Mouse (Mus musculus): Measurements from ENCODE around the gene Ncaph. TPM values are rescaled to one million over a fixed set of nuclear protein-coding genes. Genes with fewer than 3 reads are reported as not detected.

Ncaph gene
- total and polyA plus RNA-seq, 3 experiments: 53.4 to 74.1 (median 55.3) TPM

DNA sequence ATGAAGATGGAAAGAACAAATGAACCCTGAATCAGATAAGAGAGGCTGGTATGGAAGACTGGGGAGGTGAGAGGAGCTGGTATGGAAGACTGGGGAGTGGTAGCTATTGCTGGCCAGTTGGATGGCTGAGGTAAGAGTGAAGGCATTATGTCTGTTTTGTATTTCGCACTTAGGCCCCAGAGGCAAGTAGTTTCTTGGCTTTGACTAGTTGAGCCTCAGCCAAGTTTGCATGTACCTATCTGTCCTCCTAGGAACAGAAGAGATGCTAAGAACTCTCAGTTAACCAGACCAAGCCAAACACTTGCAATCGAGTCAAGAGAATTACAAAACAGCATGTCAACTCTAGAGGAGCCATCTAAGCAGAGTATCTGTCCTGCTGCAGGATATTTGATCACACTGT is 59.6 kb downstream of the Ncaph start:
- peaks cover 0 to 41% of the 10 kb centered on the region in 2 experiments; a peak in 3 of 4 replicates for H3K4me1 ChIP-seq (ENCODE audit: control insufficient read depth in 1 of 2, insufficient read depth in 2 of 2)
- no peak overlapping the region for H3K4me2 ChIP-seq (ENCODE audit: insufficient read depth, low read depth, poor library complexity, severe bottlenecking)
- H3K9ac ChIP-seq (ENCODE audit: insufficient read depth, low read depth): no peak overlapping the region
- dilution Hi-C loops (cut with MboI; ENCODE audit: extremely low pct_ligation_motif_present, extremely low pct_unique_long_range_greater_than_20kb, low sequenced_read_pairs): no loop called here
- in situ Hi-C loops (cut with MboI; ENCODE audit: low pct_ligation_motif_present, low pct_unique_long_range_greater_than_20kb, low sequenced_read_pairs): no loop called here
- no peak overlapping the region for H3K4me3 ChIP-seq (replicated peaks in 1 of 3; ENCODE audit: low read depth in 2 of 3, low read length in 2 of 3, poor library complexity in 1 of 3)
- H3K79me2 ChIP-seq (replicated peaks; ENCODE audit: control insufficient read depth, extremely low read depth, insufficient read depth, poor library complexity, severe bottlenecking): no peaks in the 10 kb centered on the region; the same call in 1 of the 2 replicates
- TF ChIP-seq POLR2A (IDR thresholded peaks at IDR 0.05; ENCODE audit: low read depth, low read length): no peak
- H3K27ac ChIP-seq (ENCODE audit: insufficient read depth, low read depth): no peak overlapping the region
- peaks cover 0 to 14% of the 10 kb centered on the region in 2 experiments for H3K36me3 ChIP-seq (replicated peaks in 1 of 2; ENCODE audit: control insufficient read depth in 1 of 2, insufficient read depth in 1 of 2, low read length in 1 of 2)
- no peak for DNase-seq (ENCODE audit: extremely low read depth)
- no peaks in the 10 kb centered on the region for H3K9me3 ChIP-seq (replicated peaks; ENCODE audit: low read length)
- no peaks in the 10 kb centered on the region for H3K27me3 ChIP-seq (replicated peaks)

DNA sequence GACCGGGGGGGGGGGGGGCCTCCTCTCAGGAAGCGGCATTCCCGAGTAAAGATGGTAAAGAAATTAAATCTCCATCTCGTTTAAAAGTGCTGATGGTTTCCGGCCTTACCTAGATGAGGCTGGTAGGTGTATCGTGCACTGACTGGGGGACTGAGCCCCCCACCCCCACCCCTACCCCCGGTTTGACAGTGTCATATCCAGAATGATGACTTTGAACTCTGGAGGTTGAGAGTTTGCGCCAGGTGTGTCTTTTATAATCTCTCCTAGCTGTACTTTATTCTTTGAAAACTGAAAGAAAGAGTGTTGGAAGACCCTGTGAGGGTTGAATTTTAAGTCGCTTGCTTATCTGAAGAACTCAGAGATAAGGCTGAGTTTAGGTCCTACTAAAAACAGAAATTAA is 62.9 kb downstream of the Ncaph start:
- Histone ChIP-seq H3K4me2 (ENCODE audit: insufficient read depth, low read depth, poor library complexity, severe bottlenecking) (peak overlapping the region; percentile 69), H3K4me1 (ENCODE audit: control insufficient read depth in 1 of 2, insufficient read depth in 2 of 2) (peaks cover 0 to 28% of the 10 kb centered on the region in 2 experiments; a peak in 3 of 4 replicates), H3K27ac (ENCODE audit: insufficient read depth, low read depth) (peak overlapping the region; percentile 29; the same call in 1 of the 2 replicates), H3K79me2 (replicated peaks; ENCODE audit: control insufficient read depth, extremely low read depth, insufficient read depth, poor library complexity, severe bottlenecking) (no peaks in the 10 kb centered on the region; the same call in 1 of the 2 replicates), H3K27me3 (replicated peaks) (no peaks in the 10 kb centered on the region), H3K36me3 (replicated peaks in 1 of 2; ENCODE audit: control insufficient read depth in 1 of 2, insufficient read depth in 1 of 2, low read length in 1 of 2) (peaks cover 2 to 33% of the 10 kb centered on the region in 2 experiments), H3K9ac (ENCODE audit: insufficient read depth, low read depth) (peak overlapping the region; percentile 91), H3K4me3 (replicated peaks in 1 of 3; ENCODE audit: low read depth in 2 of 3, low read length in 2 of 3, poor library complexity in 1 of 3) (peak overlapping the region; percentile 64 to 86 (median 80)), H3K9me3 (replicated peaks; ENCODE audit: low read length) (no peaks in the 10 kb centered on the region)
- in situ Hi-C loops (cut with MboI; ENCODE audit: low pct_ligation_motif_present, low pct_unique_long_range_greater_than_20kb, low sequenced_read_pairs): no loop called here
- no peak for DNase-seq (ENCODE audit: extremely low read depth)
- dilution Hi-C loops (cut with MboI; ENCODE audit: extremely low pct_ligation_motif_present, extremely low pct_unique_long_range_greater_than_20kb, low sequenced_read_pairs): no loop called here
- TF ChIP-seq CHD1 (IDR thresholded peaks at IDR 0.05; ENCODE audit: low read depth, low read length) (0 out of 2 replicates have a peak, but pooled peaks have one; percentile 77), GABPA (IDR thresholded peaks at IDR 0.05; ENCODE audit: insufficient replicate concordance, low read depth, low read length) (no peak), HCFC1 (IDR thresholded peaks at IDR 0.05; ENCODE audit: low read depth, low read length) (no peak), ELF1 (IDR thresholded peaks at IDR 0.05; ENCODE audit: low read depth, low read length) (no peak), JUND (conservative IDR thresholded peaks at IDR 0.05; ENCODE audit: low read depth, low read length) (no peak), MAX (IDR thresholded peaks at IDR 0.05; ENCODE audit: low read length) (no peak)

DNA sequence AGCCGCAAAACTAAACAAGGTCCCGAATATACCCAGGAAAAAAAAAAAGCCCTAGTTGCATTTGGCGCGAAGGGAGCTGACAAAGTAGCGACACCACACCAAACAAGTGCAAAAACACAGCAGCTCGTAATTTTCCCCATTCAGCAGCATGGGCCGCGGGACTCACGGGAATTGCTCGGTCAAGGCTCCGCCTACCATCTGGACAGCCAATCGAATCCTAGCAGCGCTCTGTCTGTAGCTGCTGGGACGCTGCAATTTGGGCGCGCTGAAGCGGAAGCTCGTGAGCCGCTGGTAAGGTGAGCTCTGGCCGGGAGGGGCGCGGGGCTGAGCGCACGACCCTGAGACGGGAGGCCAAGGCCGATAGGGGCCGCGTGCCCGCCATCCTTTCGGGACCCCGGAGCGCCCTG is 63.3 kb downstream of the Ncaph start, which contains the start of gene Blvra:
Blvra (plus strand) TSS at position 231 of the 407 bp plus-strand sequence.
- in situ Hi-C loops (cut with MboI; ENCODE audit: low pct_ligation_motif_present, low pct_unique_long_range_greater_than_20kb, low sequenced_read_pairs): no loop called here
- TF ChIP-seq MYC (IDR thresholded peaks at IDR 0.05; ENCODE audit: low read depth, low read length) (peak; percentile 55; the same call in 1 of the 2 replicates), TBP (conservative IDR thresholded peaks at IDR 0.05; ENCODE audit: low read depth, low read length) (no peak), ELF1 (IDR thresholded peaks at IDR 0.05; ENCODE audit: low read depth, low read length) (peak; percentile 86), HCFC1 (IDR thresholded peaks at IDR 0.05; ENCODE audit: low read depth, low read length) (peak; percentile 61), MAZ (IDR thresholded peaks at IDR 0.05; ENCODE audit: low read depth, low read length) (0 out of 2 replicates have a peak, but pooled peaks have one; percentile 32), UBTF (IDR thresholded peaks at IDR 0.05; ENCODE audit: low read depth, low read length) (no peak), RCOR1 (conservative IDR thresholded peaks at IDR 0.05; ENCODE audit: low read depth, low read length) (no peak), USF1 (IDR thresholded peaks at IDR 0.05; ENCODE audit: low read depth, low read length) (no peak), EP300 (IDR thresholded peaks at IDR 0.05; ENCODE audit: low read length) (no peak), PAX5 (IDR thresholded peaks at IDR 0.05; ENCODE audit: low read length) (no peak), RAD21 (IDR thresholded peaks at IDR 0.05; ENCODE audit: low read depth, low read length) (no peak), CHD2 (IDR thresholded peaks at IDR 0.05; ENCODE audit: low read length) (no peak), JUND (conservative IDR thresholded peaks at IDR 0.05; ENCODE audit: low read depth, low read length) (no peak), TCF12 (IDR thresholded peaks at IDR 0.05; ENCODE audit: low read depth, low read length) (peak; percentile 64), MAFK (IDR thresholded peaks at IDR 0.05; ENCODE audit: insufficient replicate concordance, low read length) (peak; percentile 55; the same call in 1 of the 2 replicates), GABPA (IDR thresholded peaks at IDR 0.05; ENCODE audit: insufficient replicate concordance, low read depth, low read length) (no peak), MXI1 (IDR thresholded peaks at IDR 0.05; ENCODE audit: low read depth, low read length) (peak; percentile 80), ZC3H11A (IDR thresholded peaks at IDR 0.05; ENCODE audit: low read depth, low read length) (no peak), MAX (IDR thresholded peaks at IDR 0.05; ENCODE audit: low read length) (peak; percentile 57), POLR2A (IDR thresholded peaks at IDR 0.05; ENCODE audit: low read depth, low read length) (peak; percentile 87), JUN (IDR thresholded peaks at IDR 0.05; ENCODE audit: insufficient read depth, low read depth, low read length) (no peak), SMC3 (IDR thresholded peaks at IDR 0.05; ENCODE audit: low read depth, low read length) (no peak), SIN3A (IDR thresholded peaks at IDR 0.05; ENCODE audit: low read length) (no peak; the same call in 1 of the 2 replicates)

More for the DNA sequence above, 63.3 kb downstream of the Ncaph start, which contains the start of gene Blvra:
- Histone ChIP-seq H3K4me3 (replicated peaks in 1 of 3; ENCODE audit: low read depth in 2 of 3, low read length in 2 of 3, poor library complexity in 1 of 3) (peak within 1 kb of the TSS; percentile 64 to 86 (median 80)), H3K4me2 (ENCODE audit: insufficient read depth, low read depth, poor library complexity, severe bottlenecking) (peak within 1 kb of the TSS; percentile 72), H3K27ac (ENCODE audit: insufficient read depth, low read depth) (peak within 1 kb of the TSS; percentile 29; the same call in 1 of the 2 replicates), H3K9ac (ENCODE audit: insufficient read depth, low read depth) (peak within 1 kb of the TSS; percentile 91), H3K27me3 (replicated peaks) (no peaks in the 10 kb centered on the region), H3K4me1 (ENCODE audit: control insufficient read depth in 1 of 2, insufficient read depth in 2 of 2) (peaks cover 0 to 28% of the 10 kb centered on the region in 2 experiments; a peak in 3 of 4 replicates), H3K36me3 (replicated peaks in 1 of 2; ENCODE audit: control insufficient read depth in 1 of 2, insufficient read depth in 1 of 2, low read length in 1 of 2) (peaks cover 2 to 36% of the 10 kb centered on the region in 2 experiments), H3K9me3 (replicated peaks; ENCODE audit: low read length) (no peaks in the 10 kb centered on the region), H3K79me2 (replicated peaks; ENCODE audit: control insufficient read depth, extremely low read depth, insufficient read depth, poor library complexity, severe bottlenecking) (no peaks in the 10 kb centered on the region; the same call in 1 of the 2 replicates)
- peak; percentile 95 for DNase-seq (ENCODE audit: extremely low read depth)
- dilution Hi-C loops (cut with MboI; ENCODE audit: extremely low pct_ligation_motif_present, extremely low pct_unique_long_range_greater_than_20kb, low sequenced_read_pairs): no loop called here

Measured in CH12.LX (cell line).